Mouse (Mus musculus): ENCODE measurements around the gene Fam205a3. TPM values are rescaled to one million over a fixed set of nuclear protein-coding genes. Genes with fewer than 3 reads are reported as not detected.

Fam205a3 gene
- polyA plus RNA-seq (2014; fragmentation: Illumina TruSeq; extraction: RNeasy Lipid Tissue Mini Kit (QIAGEN cat#74804); ENCODE audit: low read depth, low replicate concordance): not detected

GRCm38 (mm10) chr4:42318034-42318433 is at the start of gene Fam205a3:
Gene Fam205a3 (plus strand): TSS chr4:42318334.

GRCm38 (mm10) chr4:42293967-42294366 is 24.2 kb upstream of the Fam205a3 start, which contains the start of gene Gm21953:
Gene Gm21953 (plus strand): TSS chr4:42294267.

Other genes starting within 250 kb of the Fam205a3 start
- gene Gm3893, start 227.1 kb upstream of the Fam205a3 start, polyA plus RNA-seq (2014; fragmentation: Illumina TruSeq; extraction: RNeasy Lipid Tissue Mini Kit (QIAGEN cat#74804); ENCODE audit: low read depth, low replicate concordance): not detected
- gene Gm13304, start 203.5 kb upstream of the Fam205a3 start, polyA plus RNA-seq (2014; fragmentation: Illumina TruSeq; extraction: RNeasy Lipid Tissue Mini Kit (QIAGEN cat#74804); ENCODE audit: low read depth, low replicate concordance): not detected
- gene Gm13306, start 164.9 kb upstream of the Fam205a3 start, polyA plus RNA-seq (2014; fragmentation: Illumina TruSeq; extraction: RNeasy Lipid Tissue Mini Kit (QIAGEN cat#74804); ENCODE audit: low read depth, low replicate concordance): not detected
- gene Gm13305, start 149.7 kb upstream of the Fam205a3 start, polyA plus RNA-seq (2014; fragmentation: Illumina TruSeq; extraction: RNeasy Lipid Tissue Mini Kit (QIAGEN cat#74804); ENCODE audit: low read depth, low replicate concordance): 1.4 TPM
- gene Gm10600, start 77.7 kb upstream of the Fam205a3 start, polyA plus RNA-seq (2014; fragmentation: Illumina TruSeq; extraction: RNeasy Lipid Tissue Mini Kit (QIAGEN cat#74804); ENCODE audit: low read depth, low replicate concordance): 0.73 TPM
- gene Ccl21b, start 62.6 kb upstream of the Fam205a3 start, polyA plus RNA-seq (2014; fragmentation: Illumina TruSeq; extraction: RNeasy Lipid Tissue Mini Kit (QIAGEN cat#74804); ENCODE audit: low read depth, low replicate concordance): not detected
- not detected for gene Gm21953, start 24.1 kb upstream of the Fam205a3 start, polyA plus RNA-seq (2014; fragmentation: Illumina TruSeq; extraction: RNeasy Lipid Tissue Mini Kit (QIAGEN cat#74804); ENCODE audit: low read depth, low replicate concordance)
- not detected for gene Gm21586, start 121.0 kb downstream of the Fam205a3 start, polyA plus RNA-seq (2014; fragmentation: Illumina TruSeq; extraction: RNeasy Lipid Tissue Mini Kit (QIAGEN cat#74804); ENCODE audit: low read depth, low replicate concordance)
- gene Gm2163, start 148.4 kb downstream of the Fam205a3 start, polyA plus RNA-seq (2014; fragmentation: Illumina TruSeq; extraction: RNeasy Lipid Tissue Mini Kit (QIAGEN cat#74804); ENCODE audit: low read depth, low replicate concordance): not detected
- gene Fam205a2, start 209.8 kb downstream of the Fam205a3 start, polyA plus RNA-seq (2014; fragmentation: Illumina TruSeq; extraction: RNeasy Lipid Tissue Mini Kit (QIAGEN cat#74804); ENCODE audit: low read depth, low replicate concordance): not detected